Mouse (Mus musculus) layer of hippocampus, adult 18-20 months (tissue): ENCODE data around the gene Nefh. TPM values are rescaled to one million over a fixed set of nuclear protein-coding genes. Genes with fewer than 3 reads are reported as not detected.

Source experiments
- DNase-seq, 2 experiments: peaks; one replicate each; pipeline ENCODE4 v3.0.0; 2022; ENCODE audit warnings: low spot score in 2 of 2
- long read RNA-seq: library from polyadenylated mRNA; stranded (forward); transcript quantifications from one replicate; pipeline ENCODE4 v2.0.0, GENCODE M21; 2021
- total RNA-seq, 2 experiments: library from RNA; stranded (reverse); gene quantifications; 2 replicates each; pipeline ENCODE4 v1.2.3; 2021

Gene Nefh
- 10 to 100 TPM; 43.1 to 44.6 TPM for total RNA-seq
- long read RNA-seq, transcript Nefh-201 (4 exons, 3,994 nt): major isoform, 69 of 69 reads
- long read RNA-seq, partial matches to known transcripts: 0 of 69 reads
- long read RNA-seq, other reads (novel, unspliced or antisense): 0 of 69 reads

DNA sequence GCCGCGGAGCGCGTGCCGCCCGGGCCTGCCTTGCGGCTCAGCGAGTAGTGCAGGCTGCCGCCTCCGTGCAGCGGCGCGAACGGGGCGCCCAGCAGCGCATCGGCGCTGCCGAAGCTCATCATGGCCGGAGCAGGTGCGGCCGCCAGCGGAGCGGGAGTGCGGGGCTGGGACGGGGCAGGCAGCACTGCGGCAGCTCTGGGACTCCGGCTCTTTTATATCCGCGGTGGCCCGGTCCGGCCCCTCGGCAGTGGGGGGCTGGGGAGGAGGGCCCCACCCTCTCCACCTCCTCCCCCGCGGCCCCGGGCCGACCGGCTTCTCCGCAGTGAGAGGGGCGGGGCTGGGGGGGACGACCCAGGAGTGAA, at the start of gene Nefh:
TSS of gene Nefh (minus strand) at position 252 of the 362 bp plus-strand sequence.
- peak in 1 of 2 experiments; percentile 22 for DNase-seq

- DNase-seq: no peak
Measured at GRCm38 (mm10) chr11:4996621-4997199, 48.8 kb upstream of the Nefh start.

- DNase-seq: no peak
Measured at GRCm38 (mm10) chr11:4995676-4996075, 47.8 kb upstream of the Nefh start.

DNA sequence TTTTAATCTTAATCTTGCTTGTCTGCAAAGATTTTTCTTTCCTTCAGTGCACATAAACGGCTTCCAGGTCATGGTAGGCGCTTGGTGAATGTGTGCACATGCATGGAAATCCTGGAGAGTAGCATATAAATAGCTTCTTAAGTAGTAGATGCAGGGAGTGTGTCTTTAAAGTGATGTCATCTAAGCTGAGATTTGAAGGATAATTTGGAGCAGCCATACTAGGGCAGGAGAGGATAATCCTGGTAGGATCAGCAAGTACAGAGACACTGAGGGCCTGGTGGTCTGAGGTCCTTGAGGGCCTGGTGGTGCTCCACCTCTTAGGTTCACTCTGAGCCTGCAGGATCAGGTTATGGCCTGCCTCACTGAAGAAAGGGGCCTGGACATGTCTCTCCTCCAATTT, 44.6 kb upstream of the Nefh start:
- DNase-seq: no peak

DNA sequence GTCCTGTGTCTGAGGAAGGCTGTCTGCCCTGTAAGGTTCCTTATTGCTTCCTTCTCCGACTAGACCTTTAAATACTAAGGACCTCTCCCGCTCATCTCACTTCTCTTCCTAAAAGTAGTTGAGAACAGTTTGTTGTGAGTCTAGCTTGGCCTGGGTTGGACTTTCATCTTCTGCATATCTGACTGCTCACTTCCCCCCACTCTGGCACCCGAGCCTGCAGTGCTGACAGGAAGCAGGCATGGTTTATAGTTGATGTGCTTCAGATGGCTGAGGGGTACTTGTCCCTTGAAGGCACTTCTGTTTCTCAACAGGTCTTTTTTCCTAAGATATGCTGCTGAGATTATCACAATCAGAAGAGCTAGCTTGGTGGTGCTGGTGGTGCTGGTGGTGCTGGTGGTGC, 41.3 kb upstream of the Nefh start:
- DNase-seq: no peak

DNA sequence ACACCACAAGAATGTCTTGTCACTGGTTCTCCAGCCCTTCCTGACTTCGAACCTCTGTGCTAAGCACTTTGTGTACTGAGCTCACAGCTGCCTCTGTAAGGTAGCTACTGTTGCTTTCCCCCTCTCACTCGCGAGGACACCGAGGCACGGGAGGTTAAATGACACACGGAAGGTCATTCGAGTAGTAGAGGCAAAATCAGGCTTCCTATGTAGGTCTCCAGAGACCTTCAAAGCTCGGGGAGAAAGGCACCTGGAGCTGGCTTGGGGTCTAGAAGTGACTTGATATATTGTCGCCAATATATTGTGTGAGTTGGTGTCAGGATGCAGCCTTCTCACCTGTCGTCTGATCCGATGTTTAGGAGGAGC, 39.6 kb upstream of the Nefh start:
- DNase-seq: no peak

- peak; percentile 84 to 89 for DNase-seq
Measured at GRCm38 (mm10) chr11:4986695-4987486, 39.0 kb upstream of the Nefh start, which contains the start of gene Ap1b1. Gene Ap1b1 (plus strand): TSS chr11:4986824.

GRCm38 (mm10) chr11:4984799-4985198, 36.9 kb upstream of the Nefh start:
- no peak for DNase-seq

DNA sequence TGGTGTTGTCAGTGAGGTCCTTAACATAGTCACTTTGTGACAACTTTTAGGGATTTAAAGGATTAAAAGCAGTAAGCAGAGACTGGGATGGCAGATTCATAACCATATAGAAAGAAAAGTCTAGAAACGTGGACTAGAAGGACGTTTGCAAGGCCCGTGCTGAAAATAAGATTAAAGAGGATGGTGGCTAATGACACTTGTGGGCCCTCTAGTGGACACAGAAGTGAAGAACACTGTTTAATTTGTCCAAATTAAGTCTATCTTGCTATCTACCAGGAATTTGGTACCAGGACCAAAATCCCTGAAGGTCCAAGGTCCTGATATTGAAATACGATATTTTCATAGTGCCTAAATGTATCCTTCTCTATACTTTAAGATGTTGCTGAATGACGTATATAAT, 36.4 kb upstream of the Nefh start:
- DNase-seq: peak in 1 of 2 experiments; percentile 64

- no peak for DNase-seq
Measured at GRCm38 (mm10) chr11:4983538-4983937, 35.7 kb upstream of the Nefh start.

GRCm38 (mm10) chr11:4983010-4983409, 35.1 kb upstream of the Nefh start:
- no peak for DNase-seq

DNA sequence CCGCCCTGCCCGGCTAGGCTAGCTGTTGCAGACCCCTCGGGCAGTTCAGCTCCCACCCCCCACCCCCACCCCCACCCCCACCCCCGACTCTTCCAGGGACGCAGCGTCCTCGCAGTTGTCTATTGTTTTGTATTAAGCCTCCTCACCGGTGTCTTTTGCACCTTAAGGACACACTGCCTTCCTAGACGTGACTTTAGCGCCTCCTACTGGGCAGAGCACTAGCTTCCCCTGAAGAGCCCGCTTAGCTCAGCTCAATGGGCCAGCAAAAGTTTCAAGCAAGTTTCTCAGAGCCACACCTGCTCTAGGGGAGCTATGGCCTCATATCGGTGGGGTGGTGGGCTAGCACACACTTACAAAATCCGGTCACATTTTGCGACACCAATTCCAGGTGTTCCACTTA, 27.8 kb upstream of the Nefh start:
- DNase-seq: peak; percentile 47 to 60

- no peak for DNase-seq
Measured at GRCm38 (mm10) chr11:4974376-4975122, 26.7 kb upstream of the Nefh start.

DNA sequence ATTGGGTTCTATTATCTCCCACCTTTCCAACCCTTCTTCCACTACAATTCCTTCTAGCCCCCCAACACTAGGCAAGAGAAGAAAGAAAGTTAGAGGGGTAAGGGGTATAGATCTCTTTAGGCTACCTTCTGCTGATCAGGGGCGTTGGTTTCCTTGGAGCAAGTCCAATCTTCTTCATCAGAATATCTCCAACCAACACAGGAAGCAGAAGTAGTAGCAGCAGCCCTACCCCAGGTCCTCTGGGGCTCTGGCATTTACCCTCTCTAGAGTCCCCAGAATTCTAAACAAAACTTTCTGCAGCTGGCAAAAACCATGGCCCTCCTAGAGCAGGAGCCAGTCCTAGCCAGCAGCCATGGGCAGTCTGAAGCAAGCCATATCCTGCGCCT, 26.0 kb upstream of the Nefh start:
- no peak for DNase-seq

DNA sequence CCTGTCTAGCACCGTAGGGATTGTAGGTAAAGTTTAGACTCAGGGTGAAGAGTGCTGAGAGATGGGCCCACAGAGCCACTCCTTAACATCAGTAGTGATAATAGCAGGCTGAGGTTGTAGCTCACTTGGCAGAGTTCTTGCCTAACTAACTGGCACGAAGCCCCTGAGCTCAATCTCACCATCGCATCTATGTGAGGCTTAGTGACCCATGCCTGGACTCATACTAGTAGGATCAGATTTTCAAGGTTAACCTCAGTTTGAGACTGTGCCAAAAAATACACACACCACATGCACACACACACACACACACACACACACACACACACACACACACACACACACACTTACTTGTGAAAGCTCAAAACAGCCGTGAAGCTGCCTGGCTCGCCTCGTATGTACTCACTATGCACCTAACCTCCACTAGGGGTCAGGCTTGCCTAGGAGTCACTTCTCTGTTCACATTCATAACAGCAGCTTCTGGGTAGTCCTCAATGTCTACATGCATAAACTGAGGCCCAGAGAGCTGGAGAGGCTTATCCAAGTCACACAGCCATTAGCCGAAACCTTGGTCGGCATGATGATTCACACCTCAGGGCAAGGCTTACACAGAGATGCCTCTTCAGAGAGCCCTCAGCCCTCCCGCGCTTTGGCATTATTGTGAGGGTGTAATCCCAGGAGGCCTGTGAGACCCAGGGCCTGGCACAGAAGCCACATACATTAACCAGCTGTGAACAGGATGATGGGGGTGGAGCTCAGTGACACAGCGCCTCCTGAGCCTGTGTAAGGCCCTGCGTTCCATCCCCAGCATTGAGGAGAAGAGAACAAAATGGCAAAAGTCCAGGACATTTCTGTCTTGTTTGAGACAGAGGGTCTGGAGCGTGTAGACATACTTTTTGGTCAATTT, 25.4 kb upstream of the Nefh start:
- DNase-seq: peak; percentile 19 to 76

- no peak for DNase-seq
Measured at GRCm38 (mm10) chr11:4968376-4968775, 20.5 kb upstream of the Nefh start.

- no peak for DNase-seq
Measured at GRCm38 (mm10) chr11:4967549-4967948, 19.7 kb upstream of the Nefh start.

DNA sequence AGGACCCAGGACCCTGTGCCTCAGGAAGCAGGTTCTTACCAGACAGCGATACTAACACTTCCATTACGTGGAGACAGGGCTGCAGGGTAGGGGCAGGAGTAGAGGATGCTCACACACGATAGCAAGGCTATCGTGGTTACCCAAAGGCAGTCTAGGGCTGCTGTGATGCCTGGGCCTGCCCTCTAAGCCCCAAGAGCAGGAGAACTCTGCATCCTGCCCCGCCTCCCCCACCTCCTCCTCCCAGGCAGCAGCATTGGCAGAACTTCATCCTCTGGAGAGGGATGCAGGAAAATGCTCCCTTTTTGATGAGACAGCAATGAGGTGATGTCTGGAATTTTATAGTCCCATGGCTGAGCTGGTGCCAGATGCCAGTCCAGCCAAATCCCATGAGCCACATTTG, 19.0 kb upstream of the Nefh start:
- DNase-seq: no peak

DNA sequence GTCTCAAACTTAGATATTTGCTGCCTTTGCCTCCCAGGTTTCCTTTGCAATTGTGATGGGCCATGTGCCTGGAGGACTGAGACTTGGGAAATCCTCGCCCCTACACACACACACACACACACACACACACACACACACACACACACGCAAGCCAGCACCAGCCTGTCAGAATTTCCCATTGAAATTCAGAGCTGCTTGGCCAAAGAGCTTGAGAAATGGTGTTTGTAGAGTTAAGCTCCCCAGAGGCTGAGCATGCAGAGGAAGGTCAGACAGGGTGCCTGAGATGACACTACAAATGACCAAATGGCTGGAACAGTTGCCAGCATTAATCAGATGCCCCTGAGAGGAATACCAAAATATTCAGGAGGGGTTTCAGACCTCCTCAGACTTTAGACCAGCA, 18.5 kb upstream of the Nefh start:
- no peak for DNase-seq

DNA sequence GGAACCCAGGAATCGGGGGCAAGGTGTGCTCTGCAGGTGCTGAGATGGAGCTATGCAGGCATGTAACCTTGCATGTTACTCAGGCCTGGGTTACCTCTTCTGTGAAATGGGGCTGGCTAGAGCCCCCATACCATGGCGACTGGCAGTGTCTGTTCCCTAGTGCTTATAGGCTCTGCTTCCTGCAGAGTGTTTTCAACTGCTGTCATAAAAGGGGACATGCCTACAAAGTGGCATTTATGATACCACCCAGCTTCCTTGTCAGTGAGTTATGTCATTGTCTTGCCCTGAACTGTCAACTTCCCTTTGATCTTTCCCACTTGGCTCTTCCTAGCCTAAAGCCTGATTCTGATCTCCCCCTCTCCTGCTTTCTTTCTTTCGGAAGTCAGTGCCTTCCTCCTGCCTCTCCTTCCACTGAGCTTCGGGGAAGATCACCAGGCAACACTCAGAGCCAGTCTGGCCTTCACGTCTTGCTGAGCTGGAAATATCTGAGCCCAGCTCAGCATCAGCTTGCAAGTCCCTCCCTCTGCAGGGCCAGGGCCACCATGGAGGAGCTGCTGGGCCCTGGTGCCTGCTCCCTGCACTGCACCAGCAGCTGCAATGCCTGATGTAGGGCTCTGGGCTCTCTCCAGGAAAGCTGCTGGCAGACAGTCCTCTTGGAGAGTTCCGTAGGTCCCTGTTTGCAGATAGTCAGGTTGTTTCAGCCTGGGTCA, 15.4 kb upstream of the Nefh start:
- no peak for DNase-seq
